Mouse (Mus musculus) intestine, embryonic 14.5 days (tissue): ENCODE measurements around the gene Olfr1255. TPM values are rescaled to one million over a fixed set of nuclear protein-coding genes. Genes with fewer than 3 reads are reported as not detected.

Experiments
- ATAC-seq: fragments of 200-750 bp; cut with Nextera tagmentation; replicated peaks from 2 replicates; pipeline ENCODE4 v1.8.0; 2017; ENCODE audit warnings: low read depth, moderate number of reproducible peaks, moderate TSS enrichment, moderate library complexity; ENCODE audit not compliant: low FRiP score, low TSS enrichment
- DNase-seq: peaks from one replicate; pipeline ENCODE4 v3.0.0-alpha.2; 2018; ENCODE audit warnings: low spot score
- H3K27ac ChIP-seq: fragments of 300-500 bp; sonication (generic); 2 replicates; pipeline ENCODE4 v1.5.1; 2014; ENCODE audit warnings: low read depth, mild to moderate bottlenecking, control low read depth
- H3K27me3 ChIP-seq: fragments of 300-500 bp; sonication (generic); replicated peaks from 2 replicates; pipeline ENCODE4 v1.6.1; 2014; ENCODE audit warnings: low read length, control low read depth; ENCODE audit not compliant: control insufficient read depth, insufficient read depth
- H3K36me3 ChIP-seq: fragments of 300-500 bp; sonication (generic); 2 replicates; pipeline ENCODE4 v1.6.1; 2014; ENCODE audit warnings: low read length, control low read depth; ENCODE audit not compliant: control insufficient read depth, insufficient read depth
- H3K4me1 ChIP-seq: fragments of 300-500 bp; sonication (generic); replicated peaks from 2 replicates; pipeline ENCODE4 v1.6.1; 2014; ENCODE audit warnings: low read length, control low read depth, mixed read lengths; ENCODE audit not compliant: control insufficient read depth, insufficient read depth
- H3K4me2 ChIP-seq: fragments of 300-500 bp; sonication (generic); 2 replicates; pipeline ENCODE4 v1.6.1; 2014; ENCODE audit warnings: low read length
- H3K4me3 ChIP-seq: fragments of 300-500 bp; sonication (generic); 2 replicates; pipeline ENCODE4 v1.5.1; 2014; ENCODE audit warnings: low read depth, low read length, control low read depth, mixed read lengths
- H3K9ac ChIP-seq: fragments of 300-500 bp; sonication (generic); 2 replicates; pipeline ENCODE4 v1.6.1; 2014; ENCODE audit warnings: mild to moderate bottlenecking, low read length
- H3K9me3 ChIP-seq: fragments of 300-500 bp; sonication (generic); 2 replicates; pipeline ENCODE4 v1.6.1; 2016; ENCODE audit warnings: low read length, control low read depth; ENCODE audit not compliant: control insufficient read depth
- WGBS: fragments of 180-500 bp; shearing (Covaris S2); extraction: QIAGEN DNeasy Blood & Tissue Kit; methylation state at CpG from one replicate; pipeline ENCODE4 v1.1.7; 2014; 5-methylcytosine and 5-hydroxymethylcytosine counted together
- polyA plus RNA-seq: library from polyadenylated mRNA; unstranded; fragments of >200 nt; fragmentation: Nextera tagmentation; extraction: Ambion mirVana; gene quantifications from 2 replicates; pipeline ENCODE4 v1.2.1, GENCODE M21; 2014

The Olfr1255 gene
- not detected in 2 replicates for polyA plus RNA-seq

DNA sequence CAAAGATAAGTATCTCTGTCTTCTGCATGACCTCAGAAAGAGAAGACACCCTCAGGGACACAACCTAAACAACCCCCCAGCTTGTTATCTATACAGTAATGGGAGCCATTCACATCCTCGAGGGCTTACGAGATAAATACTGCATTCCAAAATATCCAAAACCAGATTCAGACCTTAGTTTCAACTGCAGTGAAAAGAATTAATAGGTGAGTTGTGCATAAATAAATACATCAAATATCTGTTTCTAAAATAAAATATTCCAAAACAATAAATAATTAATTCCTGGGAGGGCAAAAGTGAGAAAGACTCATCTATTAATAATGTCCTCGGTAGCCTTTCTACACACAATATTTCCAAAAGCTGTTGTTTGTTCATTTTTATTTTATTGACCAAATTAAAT lies at the start of gene Olfr1255:
TSS of gene Olfr1255 (plus strand) at position 301 of the 400 bp plus-strand sequence.
- no peak for DNase-seq
- no peak within 1 kb of the TSS for H3K4me3 ChIP-seq
- no peaks in the 10 kb centered on the region for H3K27me3 ChIP-seq
- H3K9me3 ChIP-seq, result no peaks in the 10 kb centered on the region
- no peak within 1 kb of the TSS for H3K4me2 ChIP-seq
- H3K27ac ChIP-seq, result no peak within 1 kb of the TSS
- no peaks in the 10 kb centered on the region for H3K36me3 ChIP-seq
- WGBS, result 81% methylated on average over 3 of the region's 3 CpGs
- H3K9ac ChIP-seq, result no peak within 1 kb of the TSS
- no peak for ATAC-seq
- H3K4me1 ChIP-seq, result no peaks in the 10 kb centered on the region

DNA sequence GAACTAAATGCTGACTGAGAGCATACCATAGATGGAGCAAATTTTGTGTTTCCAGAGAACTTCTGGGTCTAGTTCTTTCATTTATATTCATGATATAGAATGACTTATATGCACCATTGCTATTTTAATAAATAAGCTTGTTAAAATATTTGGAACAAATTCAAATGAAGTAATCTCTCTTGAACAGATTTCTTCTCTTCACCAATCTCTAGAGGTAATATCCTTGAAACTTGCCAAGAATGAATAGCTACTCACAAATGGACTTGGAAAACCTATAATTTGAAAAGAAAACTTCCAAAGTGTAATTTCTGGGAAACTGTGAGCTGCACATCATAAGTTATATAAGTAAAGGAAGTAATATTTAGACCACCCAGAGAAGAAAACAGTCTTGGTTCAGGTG lies 18.3 kb upstream of the Olfr1255 start, which contains the start of gene Olfr1254:
TSS of gene Olfr1254 (minus strand) at position 101 of the 400 bp plus-strand sequence.
- ATAC-seq (no peak), DNase-seq (no peak)
- H3K4me3 ChIP-seq, result no peak within 1 kb of the TSS
- no peaks in the 10 kb centered on the region for H3K27me3 ChIP-seq
- no peaks in the 10 kb centered on the region for H3K9me3 ChIP-seq
- no peaks in the 10 kb centered on the region for H3K4me1 ChIP-seq
- H3K9ac ChIP-seq, result no peak within 1 kb of the TSS
- no peaks in the 10 kb centered on the region for H3K36me3 ChIP-seq
- no peak within 1 kb of the TSS for H3K27ac ChIP-seq
- no peak within 1 kb of the TSS for H3K4me2 ChIP-seq

GRCm38 (mm10) chr2:89799583-89799982 lies 12.3 kb upstream of the Olfr1255 start:
- WGBS, result 92% methylated on average over 3 of the region's 3 CpGs
- Histone ChIP-seq H3K4me1 (no peaks in the 10 kb centered on the region), H3K9me3 (no peaks in the 10 kb centered on the region), H3K9ac (no peak overlapping the region), H3K27ac (no peak overlapping the region), H3K27me3 (no peaks in the 10 kb centered on the region), H3K4me2 (no peak overlapping the region), H3K4me3 (no peak overlapping the region), H3K36me3 (no peaks in the 10 kb centered on the region)
- ATAC-seq (no peak), DNase-seq (no peak)

- WGBS, result 82% methylated on average over 2 of the region's 2 CpGs
- DNase-seq, result no peak
- no peak overlapping the region for H3K9ac ChIP-seq
Measured at GRCm38 (mm10) chr2:89810751-89811150, 1.1 kb upstream of the Olfr1255 start.

GRCm38 (mm10) chr2:89820216-89820615 lies 8.4 kb downstream of the Olfr1255 start:
- H3K4me3 ChIP-seq, result no peak overlapping the region
- no peaks in the 10 kb centered on the region for H3K36me3 ChIP-seq
- no peaks in the 10 kb centered on the region for H3K9me3 ChIP-seq
- H3K4me1 ChIP-seq, result no peaks in the 10 kb centered on the region
- 79% methylated on average over 1 of the region's 1 CpGs for WGBS
- no peaks in the 10 kb centered on the region for H3K27me3 ChIP-seq
- no peak overlapping the region for H3K27ac ChIP-seq
- DNase-seq (no peak), ATAC-seq (no peak)
- no peak overlapping the region for H3K4me2 ChIP-seq
- no peak overlapping the region for H3K9ac ChIP-seq

More at GRCm38 (mm10) chr2:89810751-89811150, 1.1 kb upstream of the Olfr1255 start:
- Histone ChIP-seq H3K36me3 (no peaks in the 10 kb centered on the region), H3K4me1 (no peaks in the 10 kb centered on the region), H3K4me2 (no peak overlapping the region), H3K27me3 (no peaks in the 10 kb centered on the region), H3K9me3 (no peaks in the 10 kb centered on the region), H3K27ac (no peak overlapping the region), H3K4me3 (no peak overlapping the region)
- no peak for ATAC-seq

DNA sequence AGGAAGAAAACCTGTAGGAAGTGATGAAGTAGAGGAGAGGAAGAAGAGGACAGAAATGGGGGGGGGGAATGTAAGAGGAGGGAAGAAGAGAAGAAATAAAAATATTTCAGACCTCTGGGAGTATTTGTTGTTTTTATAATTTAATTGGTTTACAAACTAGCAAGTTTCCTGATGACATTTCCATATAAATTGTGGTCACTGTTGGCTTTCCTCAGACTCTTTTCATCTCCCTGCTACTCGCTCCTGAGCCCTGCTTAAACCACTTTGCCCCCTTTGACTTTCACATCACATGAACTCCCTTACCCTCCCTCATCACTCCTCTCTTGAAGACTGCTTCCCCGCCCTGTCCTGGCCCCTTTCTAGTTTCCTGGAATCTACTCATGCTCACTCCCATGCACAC lies 29.6 kb downstream of the Olfr1255 start, which contains the start of gene Olfr1256:
TSS of gene Olfr1256 (minus strand) at position 101 of the 400 bp plus-strand sequence.
- H3K4me1 ChIP-seq, result no peaks in the 10 kb centered on the region
- H3K9me3 ChIP-seq, result no peaks in the 10 kb centered on the region
- 40% methylated on average over 2 of the region's 2 CpGs for WGBS
- H3K27me3 ChIP-seq, result no peaks in the 10 kb centered on the region
- DNase-seq (no peak), ATAC-seq (no peak)
- H3K36me3 ChIP-seq, result no peaks in the 10 kb centered on the region
- no peak within 1 kb of the TSS for H3K27ac ChIP-seq
- H3K4me3 ChIP-seq, result no peak within 1 kb of the TSS
- H3K9ac ChIP-seq, result no peak within 1 kb of the TSS
- no peak within 1 kb of the TSS for H3K4me2 ChIP-seq

GRCm38 (mm10) chr2:89848105-89848504 lies 36.3 kb downstream of the Olfr1255 start, which contains the start of gene Olfr48:
Olfr48 (minus strand) TSS chr2:89848205.
- Histone ChIP-seq H3K9me3 (no peaks in the 10 kb centered on the region), H3K27ac (no peak within 1 kb of the TSS), H3K4me3 (no peak within 1 kb of the TSS), H3K36me3 (no peaks in the 10 kb centered on the region), H3K27me3 (no peaks in the 10 kb centered on the region), H3K9ac (no peak within 1 kb of the TSS), H3K4me2 (no peak within 1 kb of the TSS), H3K4me1 (no peaks in the 10 kb centered on the region)
- DNase-seq (no peak), ATAC-seq (no peak)
- WGBS, result 81% methylated on average over 5 of the region's 5 CpGs

DNA sequence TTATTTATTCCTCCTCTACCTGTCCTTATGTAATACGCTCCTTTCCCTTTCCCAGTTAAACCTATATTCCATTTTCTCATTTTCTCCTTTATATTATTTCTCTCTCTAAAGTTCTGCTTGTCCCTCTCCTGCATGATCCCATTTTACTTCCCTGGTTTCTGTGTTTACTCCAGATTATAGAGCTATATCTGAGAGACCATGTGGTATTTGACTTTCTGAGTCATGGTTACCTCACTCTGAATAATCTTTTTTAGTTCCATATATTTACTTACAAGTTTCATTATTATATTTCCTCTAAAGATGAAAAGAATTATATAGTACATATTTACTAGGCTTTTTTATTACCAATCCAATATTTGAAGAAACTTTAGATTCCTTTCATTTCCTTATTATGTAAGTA lies 37.4 kb downstream of the Olfr1255 start:
- no peak overlapping the region for H3K27ac ChIP-seq
- no peaks in the 10 kb centered on the region for H3K4me1 ChIP-seq
- WGBS, result 88% methylated on average over 1 of the region's 1 CpGs
- H3K36me3 ChIP-seq, result no peaks in the 10 kb centered on the region
- H3K9ac ChIP-seq, result no peak overlapping the region
- H3K9me3 ChIP-seq, result no peaks in the 10 kb centered on the region
- H3K4me3 ChIP-seq, result no peak overlapping the region
- DNase-seq, result no peak
- H3K4me2 ChIP-seq, result no peak overlapping the region
- no peaks in the 10 kb centered on the region for H3K27me3 ChIP-seq
- no peak for ATAC-seq
